Mouse (Mus musculus) intestine, embryonic 14.5 days (tissue): ENCODE measurements at regions not wholly inside any gene's neighbourhood (a gene's known extent, or its start where the extent isn't known, plus 50 kb on each side); places are given as distances from the start of the nearest gene placed in this dataset.

ENCODE experiments used
- ATAC-seq: fragments of 200-750 bp; cut with Nextera tagmentation; replicated peaks from 2 replicates; pipeline ENCODE4 v1.8.0; 2017; ENCODE audit warnings: low read depth, moderate number of reproducible peaks, moderate TSS enrichment, moderate library complexity; ENCODE audit not compliant: low FRiP score, low TSS enrichment
- DNase-seq: peaks from one replicate; pipeline ENCODE4 v3.0.0-alpha.2; 2018; ENCODE audit warnings: low spot score
- H3K27ac ChIP-seq: fragments of 300-500 bp; sonication (generic); 2 replicates; pipeline ENCODE4 v1.5.1; 2014; ENCODE audit warnings: low read depth, mild to moderate bottlenecking, control low read depth
- H3K27me3 ChIP-seq: fragments of 300-500 bp; sonication (generic); replicated peaks from 2 replicates; pipeline ENCODE4 v1.6.1; 2014; ENCODE audit warnings: low read length, control low read depth; ENCODE audit not compliant: control insufficient read depth, insufficient read depth
- H3K36me3 ChIP-seq: fragments of 300-500 bp; sonication (generic); 2 replicates; pipeline ENCODE4 v1.6.1; 2014; ENCODE audit warnings: low read length, control low read depth; ENCODE audit not compliant: control insufficient read depth, insufficient read depth
- H3K4me1 ChIP-seq: fragments of 300-500 bp; sonication (generic); replicated peaks from 2 replicates; pipeline ENCODE4 v1.6.1; 2014; ENCODE audit warnings: low read length, control low read depth, mixed read lengths; ENCODE audit not compliant: control insufficient read depth, insufficient read depth
- H3K4me2 ChIP-seq: fragments of 300-500 bp; sonication (generic); 2 replicates; pipeline ENCODE4 v1.6.1; 2014; ENCODE audit warnings: low read length
- H3K4me3 ChIP-seq: fragments of 300-500 bp; sonication (generic); 2 replicates; pipeline ENCODE4 v1.5.1; 2014; ENCODE audit warnings: low read depth, low read length, control low read depth, mixed read lengths
- H3K9ac ChIP-seq: fragments of 300-500 bp; sonication (generic); 2 replicates; pipeline ENCODE4 v1.6.1; 2014; ENCODE audit warnings: mild to moderate bottlenecking, low read length
- H3K9me3 ChIP-seq: fragments of 300-500 bp; sonication (generic); 2 replicates; pipeline ENCODE4 v1.6.1; 2016; ENCODE audit warnings: low read length, control low read depth; ENCODE audit not compliant: control insufficient read depth
- WGBS: fragments of 180-500 bp; shearing (Covaris S2); extraction: QIAGEN DNeasy Blood & Tissue Kit; methylation state at CpG from one replicate; pipeline ENCODE4 v1.1.7; 2014; 5-methylcytosine and 5-hydroxymethylcytosine counted together

- H3K9ac ChIP-seq: no peak overlapping the region
- no peaks in the 10 kb centered on the region for H3K4me1 ChIP-seq
- ATAC-seq (no peak), DNase-seq (no peak)
- H3K4me2 ChIP-seq: no peak overlapping the region
- no peaks in the 10 kb centered on the region for H3K36me3 ChIP-seq
- H3K27me3 ChIP-seq: no peaks in the 10 kb centered on the region
- H3K27ac ChIP-seq: no peak overlapping the region
- no peaks in the 10 kb centered on the region for H3K9me3 ChIP-seq
- no peak overlapping the region for H3K4me3 ChIP-seq
- 78% methylated on average over 5 of the region's 5 CpGs for WGBS
These were observed 168.9 kb downstream of the Cbln1 start for GRCm38 (mm10) chr8:87303522-87303921.

- 83% methylated on average over 6 of the region's 6 CpGs for WGBS
- Histone ChIP-seq H3K9me3 (no peaks in the 10 kb centered on the region), H3K4me3 (no peak overlapping the region), H3K4me1 (no peaks in the 10 kb centered on the region), H3K27me3 (no peaks in the 10 kb centered on the region), H3K36me3 (no peaks in the 10 kb centered on the region), H3K27ac (no peak overlapping the region), H3K9ac (no peak overlapping the region), H3K4me2 (no peak overlapping the region)
- ATAC-seq (no peak), DNase-seq (no peak)
These were observed 174.6 kb downstream of the Cbln1 start for GRCm38 (mm10) chr8:87297761-87298160.

DNA sequence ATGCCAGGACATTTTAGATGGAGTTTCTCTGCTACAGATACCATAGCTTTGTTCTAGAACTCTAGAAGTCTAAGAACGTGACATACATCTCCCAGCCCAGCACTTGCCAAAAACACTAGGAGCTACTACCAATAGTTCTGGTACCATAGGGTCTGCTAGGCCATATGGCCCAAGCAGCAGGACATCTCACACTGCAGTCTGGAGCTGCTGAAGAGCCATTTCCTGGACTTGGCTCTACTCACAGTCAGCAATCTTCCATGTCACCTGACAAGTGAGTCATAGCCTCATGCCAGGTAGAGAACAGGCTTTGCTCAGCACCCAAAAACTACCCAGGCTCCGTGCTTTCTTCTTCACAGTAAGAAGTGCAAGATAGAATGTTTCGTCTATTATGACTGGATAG, 175.1 kb downstream of the Cbln1 start:
- WGBS: 91% methylated on average over 3 of the region's 3 CpGs
- ATAC-seq: no peak
- no peak overlapping the region for H3K9ac ChIP-seq

DNA sequence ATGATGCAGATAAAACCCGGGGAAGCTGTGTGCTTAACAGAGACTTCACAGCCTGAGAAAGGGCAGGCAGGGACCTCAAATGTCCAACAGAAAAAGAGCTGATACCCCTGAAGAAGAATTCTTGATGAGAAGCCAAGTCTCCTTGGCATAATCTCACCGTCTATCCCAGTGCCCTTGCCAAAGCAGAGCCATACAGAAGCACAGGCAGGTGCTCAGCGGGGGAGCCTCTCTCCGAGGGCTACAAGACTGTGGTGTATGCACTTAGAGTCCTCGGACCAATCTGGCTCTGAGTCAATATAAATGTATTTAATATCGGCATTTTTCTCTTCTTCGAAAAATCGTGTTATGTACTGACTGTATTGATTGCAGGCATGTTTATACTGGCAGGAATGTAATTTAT, 186.3 kb downstream of the Cbln1 start:
- no peak overlapping the region for H3K9ac ChIP-seq
- no peak overlapping the region for H3K4me2 ChIP-seq
- ATAC-seq: no peak
- no peak overlapping the region for H3K27ac ChIP-seq
- DNase-seq: no peak
- 82% methylated on average over 8 of the region's 8 CpGs for WGBS
- H3K36me3 ChIP-seq: no peaks in the 10 kb centered on the region
- H3K9me3 ChIP-seq: no peaks in the 10 kb centered on the region
- no peaks in the 10 kb centered on the region for H3K4me1 ChIP-seq
- H3K4me3 ChIP-seq: no peak overlapping the region
- H3K27me3 ChIP-seq: no peaks in the 10 kb centered on the region

More for the DNA sequence above, 175.1 kb downstream of the Cbln1 start:
- no peaks in the 10 kb centered on the region for H3K4me1 ChIP-seq
- no peaks in the 10 kb centered on the region for H3K27me3 ChIP-seq
- DNase-seq: no peak
- H3K9me3 ChIP-seq: no peaks in the 10 kb centered on the region
- H3K4me2 ChIP-seq: no peak overlapping the region
- H3K4me3 ChIP-seq: no peak overlapping the region
- H3K36me3 ChIP-seq: no peaks in the 10 kb centered on the region
- H3K27ac ChIP-seq: no peak overlapping the region

- Histone ChIP-seq H3K36me3 (no peaks in the 10 kb centered on the region), H3K9me3 (no peaks in the 10 kb centered on the region), H3K4me1 (no peaks in the 10 kb centered on the region), H3K9ac (no peak overlapping the region), H3K4me3 (no peak overlapping the region), H3K27ac (no peak overlapping the region), H3K27me3 (no peaks in the 10 kb centered on the region), H3K4me2 (no peak overlapping the region)
- DNase-seq: no peak
- ATAC-seq: no peak
- 33% methylated on average over 4 of the region's 4 CpGs for WGBS
These were observed 188.1 kb downstream of the Cbln1 start for GRCm38 (mm10) chr8:87284356-87284755.

GRCm38 (mm10) chr8:87282511-87282910, 189.9 kb downstream of the Cbln1 start:
- ATAC-seq (no peak), DNase-seq (no peak)
- Histone ChIP-seq H3K4me3 (no peak overlapping the region), H3K9me3 (no peaks in the 10 kb centered on the region), H3K9ac (no peak overlapping the region), H3K36me3 (no peaks in the 10 kb centered on the region), H3K4me2 (no peak overlapping the region), H3K4me1 (no peaks in the 10 kb centered on the region), H3K27me3 (no peaks in the 10 kb centered on the region), H3K27ac (no peak overlapping the region)
- 91% methylated on average over 4 of the region's 4 CpGs for WGBS

DNA sequence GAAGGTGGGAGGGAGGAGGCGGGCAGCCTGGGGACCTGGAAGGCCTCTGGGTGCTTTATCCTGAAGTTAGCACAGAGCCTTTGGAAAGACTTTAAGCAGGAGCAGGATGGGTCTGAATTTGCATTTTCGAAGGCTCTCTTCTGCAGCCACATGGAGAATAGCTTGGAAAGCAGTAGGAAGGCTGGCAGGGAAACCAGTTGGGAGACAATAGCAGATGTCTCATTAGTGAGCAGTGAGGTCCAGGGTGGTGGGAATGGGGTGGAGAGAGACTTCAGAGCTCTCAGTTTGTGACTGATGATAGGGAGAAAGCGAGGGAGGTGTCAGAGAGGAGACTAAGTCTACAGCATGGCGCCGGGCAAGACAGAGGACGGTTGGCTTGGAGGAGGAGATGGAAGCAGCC, 199.1 kb downstream of the Cbln1 start:
- ATAC-seq: no peak
- WGBS: 58% methylated on average over 6 of the region's 6 CpGs
- Histone ChIP-seq H3K9me3 (no peaks in the 10 kb centered on the region), H3K4me3 (no peak overlapping the region), H3K27ac (no peak overlapping the region), H3K27me3 (no peaks in the 10 kb centered on the region), H3K36me3 (no peaks in the 10 kb centered on the region), H3K9ac (no peak overlapping the region), H3K4me1 (no peaks in the 10 kb centered on the region), H3K4me2 (no peak overlapping the region)
- DNase-seq: no peak

DNA sequence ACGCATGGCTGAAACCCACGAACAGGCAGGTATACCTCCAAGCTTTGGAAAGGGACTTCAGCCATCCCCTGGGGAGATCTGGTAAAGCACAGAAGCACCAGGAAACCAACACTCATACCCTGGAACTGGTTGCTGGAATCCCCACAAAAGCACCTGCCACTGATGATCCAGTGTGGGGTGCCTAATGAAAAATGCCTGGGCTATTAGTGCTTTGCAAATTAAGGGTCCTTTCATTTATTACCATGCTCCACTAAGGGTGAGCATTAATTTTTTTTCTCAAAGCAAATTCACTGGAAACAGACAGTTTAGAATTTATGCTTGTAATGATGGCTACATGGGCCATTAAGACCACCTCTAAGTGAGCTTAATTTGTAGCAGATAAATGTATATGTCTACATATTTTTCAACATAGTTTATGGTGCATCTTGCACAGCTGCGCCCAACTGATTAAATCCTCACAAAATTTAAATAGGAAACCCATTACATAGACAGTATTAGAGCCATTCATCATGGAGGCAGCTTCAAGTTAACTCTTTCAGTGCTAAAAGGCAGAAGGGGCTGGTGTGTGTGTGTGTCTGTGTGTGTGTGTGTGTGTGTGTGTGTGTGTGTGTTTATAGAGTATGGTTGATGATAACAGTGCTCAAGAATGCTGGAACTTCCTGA, 201.8 kb downstream of the Cbln1 start:
- Histone ChIP-seq H3K4me3 (no peak overlapping the region), H3K27me3 (no peaks in the 10 kb centered on the region), H3K36me3 (no peaks in the 10 kb centered on the region), H3K9ac (no peak overlapping the region), H3K4me2 (no peak overlapping the region), H3K4me1 (no peaks in the 10 kb centered on the region), H3K27ac (no peak overlapping the region), H3K9me3 (no peaks in the 10 kb centered on the region)
- no peak for DNase-seq
- ATAC-seq: no peak
- WGBS: 77% methylated on average over 3 of the region's 3 CpGs

- no peak overlapping the region for H3K4me2 ChIP-seq
- ATAC-seq: no peak
These were observed 204.2 kb downstream of the Cbln1 start for GRCm38 (mm10) chr8:87268159-87268558.

More at GRCm38 (mm10) chr8:87268159-87268558, 204.2 kb downstream of the Cbln1 start:
- DNase-seq: no peak
- H3K4me3 ChIP-seq: no peak overlapping the region
- H3K27me3 ChIP-seq: no peaks in the 10 kb centered on the region
- H3K36me3 ChIP-seq: no peaks in the 10 kb centered on the region
- no peaks in the 10 kb centered on the region for H3K9me3 ChIP-seq
- H3K9ac ChIP-seq: no peak overlapping the region
- no peaks in the 10 kb centered on the region for H3K4me1 ChIP-seq
- no peak overlapping the region for H3K27ac ChIP-seq
